Mouse (Mus musculus): ENCODE results near the gene Grik3. TPM values are rescaled to one million over a fixed set of nuclear protein-coding genes. Genes with fewer than 3 reads are reported as not detected.

Gene Grik3
- polyA plus RNA-seq (2017; shearing (Covaris generic)): not detected

GRCm38 (mm10) chr4:125490661-125491504 lies at the start of gene Grik3:
Gene Grik3, plus strand, starts transcription at chr4:125490700.

